Mouse (Mus musculus) urinary bladder, adult 18-20 months (tissue): ENCODE results near the gene Agps.
"Not testable (repeated sequence)": the region's sequence is repeated elsewhere in the genome, so short reads cannot be mapped to it uniquely, and the experiment has no call there.

ENCODE experiments used
- DNase-seq, 2 experiments: peaks; one replicate each; pipeline ENCODE4 v3.0.0; 2022; ENCODE audit warnings: low spot score in 2 of 2, mixed read lengths in 2 of 2

Agps gene

DNA sequence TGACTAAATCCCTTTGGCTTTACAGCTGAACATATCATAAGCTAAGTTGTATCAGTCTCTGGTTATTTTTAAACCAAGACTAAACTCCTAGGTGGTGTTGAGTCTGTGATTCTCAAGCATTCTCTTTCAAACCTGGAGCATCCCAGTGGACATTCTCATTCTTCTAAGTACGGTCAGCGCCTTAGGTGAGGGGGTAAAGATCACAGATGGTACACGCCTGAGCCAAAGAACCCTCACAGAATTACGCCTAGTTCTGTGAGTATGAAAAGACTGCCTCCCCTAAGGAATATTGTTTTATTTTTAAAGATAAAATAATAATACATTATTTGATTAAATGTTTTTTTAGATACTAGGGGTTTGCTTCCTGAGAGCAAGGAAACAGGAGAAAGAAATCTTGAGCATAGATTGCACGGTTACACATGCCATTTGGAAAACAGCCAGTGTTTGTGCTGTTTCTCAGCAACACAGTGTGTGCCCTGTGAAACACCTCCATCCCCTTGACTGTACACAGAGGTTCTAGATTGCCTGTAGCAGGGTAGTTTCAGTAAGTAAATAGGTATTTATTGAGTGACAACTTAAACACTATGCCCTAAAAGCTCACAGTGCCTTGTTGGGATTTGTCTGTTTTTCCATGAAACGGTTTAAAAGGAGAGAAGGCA, 97.9 kb downstream of the Agps start:
- no peak for DNase-seq

DNA sequence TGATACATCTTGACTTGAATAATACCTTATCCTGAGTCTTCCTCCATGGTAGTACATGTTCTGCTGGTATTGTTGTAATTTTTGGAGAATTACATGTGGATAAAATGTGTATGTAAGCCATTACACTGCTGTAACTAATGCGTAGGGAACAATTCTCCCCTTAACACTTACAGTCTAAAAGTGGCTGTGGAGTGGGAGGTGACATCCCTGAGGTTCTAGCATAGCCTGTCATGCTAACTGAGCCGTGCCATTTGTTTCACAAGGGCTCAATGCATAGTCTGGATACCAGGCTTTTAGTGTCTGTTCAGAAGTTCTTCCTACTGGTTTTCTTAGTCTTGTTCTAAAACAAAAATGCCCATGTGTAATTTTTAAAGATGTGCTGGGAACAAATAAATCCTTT, 99.0 kb downstream of the Agps start:
- DNase-seq, result no peak

DNA sequence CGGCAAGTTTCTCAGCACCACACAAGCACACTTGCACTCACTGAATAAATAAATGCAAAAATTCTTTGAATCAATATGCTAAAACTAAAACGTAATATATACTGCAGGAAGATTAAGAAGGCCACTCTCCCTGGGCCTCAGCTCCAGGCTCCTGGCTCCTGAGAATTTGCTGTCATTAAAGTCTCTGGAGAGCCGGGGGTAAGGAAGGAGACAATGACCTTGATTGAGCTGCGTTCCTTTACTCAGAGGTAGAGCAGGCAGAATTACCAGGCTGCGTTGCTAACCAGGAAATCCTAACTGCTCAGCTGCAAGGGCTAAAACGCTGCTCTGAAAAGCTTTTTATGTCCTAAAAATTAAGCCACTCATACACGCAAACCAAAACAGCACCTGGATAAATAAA, 101.6 kb downstream of the Agps start:
- no peak for DNase-seq

DNA sequence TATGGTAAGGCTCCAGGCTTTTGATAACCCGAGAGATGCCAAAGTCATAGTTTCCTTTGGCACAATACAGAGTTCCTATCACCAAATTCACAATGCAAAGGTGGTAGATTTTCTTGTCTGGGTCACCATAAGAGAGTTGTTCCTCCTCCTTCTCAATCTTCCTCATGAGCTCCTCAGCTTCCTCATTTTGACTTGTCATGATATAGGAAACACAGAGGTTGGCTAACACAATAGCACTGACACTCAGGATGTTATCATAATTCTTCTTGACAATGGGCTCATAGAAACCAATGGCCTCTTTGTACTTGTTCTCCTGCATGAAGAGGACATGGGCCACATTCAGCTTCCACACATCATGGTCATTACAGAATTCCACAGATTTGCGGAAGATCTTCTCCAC, 104.7 kb downstream of the Agps start:
- DNase-seq, result not testable (repeated sequence)

DNA sequence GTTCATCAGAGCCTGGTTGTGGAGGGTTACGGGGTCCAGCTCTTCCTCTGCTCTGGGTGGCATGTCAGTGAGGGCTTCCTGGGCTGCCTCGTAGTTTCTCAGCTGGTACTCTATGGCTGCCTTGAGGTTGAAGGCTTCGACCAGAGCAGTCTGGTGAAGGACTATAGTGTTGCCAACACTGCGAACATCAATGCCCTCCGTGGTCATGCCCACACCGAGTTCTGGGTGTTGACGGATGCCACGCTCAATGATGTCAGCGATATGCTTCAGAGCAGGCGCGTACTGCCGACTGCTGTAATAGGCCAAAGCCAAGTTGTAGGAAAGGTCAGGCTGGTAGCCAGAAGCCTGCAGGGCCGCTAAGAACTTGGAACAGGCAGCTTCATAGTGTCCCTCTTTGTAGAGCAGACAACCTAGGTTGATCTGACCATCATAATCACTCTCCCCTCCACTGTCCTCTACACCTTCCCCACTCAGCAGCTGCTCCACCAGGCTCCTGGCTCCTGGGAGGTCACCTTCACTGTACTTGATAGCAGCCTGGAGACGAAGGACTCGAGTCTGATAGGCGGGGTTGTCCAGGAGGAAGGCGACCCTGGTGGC, 105.6 kb downstream of the Agps start:
- not testable (repeated sequence) for DNase-seq

DNA sequence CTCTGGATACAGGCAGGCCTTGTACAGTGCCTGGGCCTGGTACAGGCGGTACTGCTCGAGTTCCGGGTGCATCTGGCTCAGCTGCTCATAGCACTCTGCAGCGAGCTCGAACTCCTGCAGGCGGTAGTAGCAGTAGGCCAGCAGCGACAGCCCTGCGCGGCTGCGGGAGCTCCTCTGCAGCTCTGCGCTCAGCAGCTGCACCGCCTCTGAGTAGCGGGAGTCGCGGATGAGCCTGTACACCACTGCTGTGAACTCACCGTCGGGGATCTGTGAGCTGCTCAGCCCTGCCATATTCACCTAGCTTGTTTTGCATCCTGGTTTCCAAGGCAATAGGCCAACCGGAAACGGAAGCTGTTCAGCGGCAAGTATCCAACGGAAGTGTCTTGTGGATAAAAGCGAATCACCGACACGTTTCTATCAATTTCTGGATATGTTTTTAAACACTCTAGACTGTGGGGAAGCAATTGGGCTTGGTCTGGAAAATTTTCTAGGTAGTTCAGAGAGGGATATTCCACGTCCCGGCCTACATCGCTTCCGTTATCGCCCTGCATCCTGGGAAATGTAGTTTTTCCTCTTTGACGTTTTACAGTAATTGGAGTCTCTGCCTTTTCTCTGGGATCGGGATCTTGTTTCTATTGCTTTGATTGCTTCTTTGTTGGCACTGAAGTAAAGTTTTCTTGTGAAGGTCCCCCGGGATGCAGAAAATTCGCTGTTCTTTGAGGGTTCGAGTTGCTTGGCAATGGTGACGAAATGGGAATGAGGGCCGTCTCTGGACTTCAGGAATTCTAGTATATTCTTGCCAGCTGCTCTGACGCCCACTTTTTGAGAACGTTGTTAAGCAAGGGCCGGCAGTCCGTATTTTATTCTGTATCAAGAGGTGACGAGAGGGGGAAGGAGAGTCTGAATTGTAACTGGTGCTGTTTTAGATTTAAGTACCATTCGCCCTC, 106.4 kb downstream of the Agps start, which contains the start of gene Ttc30b:
Gene Ttc30b (minus strand): TSS at position 469 of the 947 bp plus-strand sequence.
- peak; percentile 57 to 71 for DNase-seq

DNA sequence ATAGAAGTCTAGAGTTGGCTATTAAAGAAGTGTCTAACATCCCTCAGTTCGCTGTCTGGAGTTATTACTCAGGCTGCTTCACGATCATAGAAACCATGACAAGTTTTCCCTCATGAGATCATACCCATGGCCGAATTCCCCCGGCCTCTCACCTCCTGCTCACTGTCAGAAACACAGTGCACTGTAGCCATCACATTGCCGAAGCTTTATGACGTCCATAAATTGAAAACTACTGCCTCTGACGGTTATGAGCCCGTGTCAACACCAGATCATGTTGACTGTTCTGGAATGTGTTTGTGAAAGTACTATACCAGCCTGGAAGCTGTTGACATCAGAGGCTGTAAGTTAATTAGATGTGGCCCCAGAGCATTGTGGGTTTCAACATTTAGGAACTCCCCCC, 118.7 kb downstream of the Agps start:
- DNase-seq, result no peak

- DNase-seq, result no peak
Observed at GRCm38 (mm10) chr2:75953320-75953719, 121.3 kb downstream of the Agps start.

- no peak for DNase-seq
Observed at GRCm38 (mm10) chr2:75955709-75956108, 123.7 kb downstream of the Agps start.

- DNase-seq, result peak in 1 of 2 experiments; percentile 6
Observed at GRCm38 (mm10) chr2:75959183-75959849, 127.3 kb downstream of the Agps start.

- DNase-seq, result peak in 1 of 2 experiments; percentile 5
Observed at GRCm38 (mm10) chr2:75959850-75960365, 127.9 kb downstream of the Agps start.

DNA sequence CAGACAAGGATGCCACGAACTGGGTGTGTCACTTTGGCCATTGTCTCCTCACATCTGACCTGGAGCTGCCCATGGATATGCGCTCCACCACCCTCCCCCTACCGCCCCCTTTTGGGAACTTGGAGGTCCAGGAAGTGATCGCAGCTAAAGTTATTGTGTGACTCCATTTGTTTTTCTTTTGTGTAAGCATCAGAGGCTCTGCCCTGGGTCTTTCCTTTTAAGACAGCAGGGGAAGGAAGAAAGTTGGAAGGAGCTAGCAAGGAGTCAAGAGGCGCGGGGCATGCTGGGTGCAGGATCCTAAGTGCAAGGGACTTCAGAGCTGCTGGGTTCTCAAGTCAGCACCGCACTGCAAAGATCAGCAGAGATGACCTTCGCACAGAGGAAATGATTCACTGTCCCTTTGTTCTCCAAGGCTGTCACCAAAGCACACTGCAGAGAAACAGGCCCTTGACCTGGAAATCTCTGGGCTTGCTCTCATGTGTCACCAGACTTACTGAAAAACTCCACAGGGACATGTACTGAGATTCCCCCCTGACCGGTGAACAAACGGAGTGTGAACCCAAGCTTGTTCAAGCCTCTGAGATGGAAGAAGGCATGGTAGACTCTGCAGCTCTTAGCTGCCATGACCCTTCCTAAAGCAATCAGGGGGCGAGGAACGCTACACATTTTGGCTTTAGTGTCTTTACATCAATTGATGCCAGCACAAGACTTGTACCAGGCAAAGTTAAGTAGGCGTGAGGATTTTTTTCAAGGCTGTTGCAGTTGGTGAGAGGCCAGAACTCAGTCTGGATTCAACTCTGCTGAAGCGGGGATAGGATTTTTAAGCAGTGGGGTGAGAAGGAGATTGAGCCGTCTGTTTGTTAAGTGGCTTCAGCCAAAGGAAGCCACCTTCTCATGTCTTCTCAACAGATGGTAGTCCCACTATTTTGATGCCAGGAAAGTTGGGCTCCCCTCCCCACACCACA, 128.7 kb downstream of the Agps start:
- no peak for DNase-seq

DNA sequence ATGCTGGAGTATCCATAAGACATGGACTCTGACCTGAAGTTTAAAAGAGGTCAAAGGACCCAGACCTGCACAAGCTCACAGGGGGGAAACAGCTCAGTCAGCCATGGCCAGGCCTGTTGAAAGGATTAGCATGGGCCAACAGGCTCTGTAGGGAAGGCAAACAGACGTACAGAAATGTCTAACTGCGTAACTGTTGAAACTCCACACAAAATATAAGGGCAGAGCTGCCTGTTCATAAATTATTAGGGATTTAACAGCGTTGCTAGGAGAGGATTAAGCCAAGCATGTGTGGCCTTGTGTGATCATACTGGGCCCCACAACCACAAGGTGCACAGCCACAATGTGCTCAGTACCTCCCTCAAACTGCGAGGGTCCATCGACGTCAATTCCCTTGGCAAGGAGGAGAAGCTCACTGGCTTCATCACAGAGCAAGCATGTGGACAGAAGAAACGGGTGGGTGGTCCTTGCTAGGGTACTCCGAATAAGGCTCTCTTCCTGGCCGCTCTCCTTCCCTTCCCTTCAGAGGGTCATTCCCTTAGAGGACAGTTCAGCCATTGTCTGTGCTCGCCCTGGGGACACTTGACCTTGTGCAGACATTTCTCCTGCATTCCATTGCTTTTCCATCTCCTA, 131.3 kb downstream of the Agps start:
- DNase-seq, result no peak

GRCm38 (mm10) chr2:75964051-75964450, 132.1 kb downstream of the Agps start:
- DNase-seq, result no peak

GRCm38 (mm10) chr2:75964512-75964911, 132.5 kb downstream of the Agps start:
- peak; percentile 32 to 44 for DNase-seq

- peak; percentile 28 to 33 for DNase-seq
Observed at GRCm38 (mm10) chr2:75964972-75965371, 133.0 kb downstream of the Agps start.

GRCm38 (mm10) chr2:75974131-75974530, 142.2 kb downstream of the Agps start:
- no peak for DNase-seq

DNA sequence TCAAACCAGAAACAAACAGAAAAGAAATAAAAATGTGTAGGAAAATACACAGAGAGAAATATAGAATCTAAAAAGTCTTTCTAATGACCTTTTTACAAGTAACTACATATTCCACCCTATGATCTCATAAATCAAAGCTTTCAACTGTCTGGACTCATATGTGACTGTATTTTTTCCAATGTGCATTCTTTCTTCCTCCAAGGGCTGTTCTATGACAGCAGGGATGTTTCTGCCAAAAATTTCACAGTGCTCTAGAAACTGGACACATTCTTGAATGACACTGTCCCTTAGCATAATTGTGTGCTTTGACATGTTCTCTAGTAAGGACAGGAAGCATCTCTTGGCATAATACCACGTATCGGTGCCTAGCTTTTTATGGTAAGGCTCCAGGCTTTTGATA, 144.1 kb downstream of the Agps start:
- not testable (repeated sequence) for DNase-seq

GRCm38 (mm10) chr2:75977752-75978368, 145.9 kb downstream of the Agps start, which contains the start of gene Ttc30a2:
TSS of gene Ttc30a2 (minus strand) at chr2:75978170.
- DNase-seq, result not testable (repeated sequence)
